Mouse (Mus musculus) cerebellum, adult 2 months (tissue): ENCODE measurements around the gene Ipcef1. TPM values are rescaled to one million over a fixed set of nuclear protein-coding genes. Genes with fewer than 3 reads are reported as not detected.

Experiments
- DNase-seq, 2 experiments: peaks; one replicate each; pipeline ENCODE4 v3.0.0; 2021
- H3K27ac ChIP-seq: fragments of 200-500 bp; 2 replicates; pipeline ENCODE4 v1.5.1; 2012; ENCODE audit warnings: low read length, control low read depth, inconsistent platforms; ENCODE audit not compliant: insufficient read depth
- H3K27me3 ChIP-seq: fragments of 200-500 bp; 2 replicates; pipeline ENCODE4 v1.6.1; 2012; ENCODE audit warnings: inconsistent platforms, mild to moderate bottlenecking, low read length, moderate library complexity; ENCODE audit not compliant: control insufficient read depth, insufficient read depth
- H3K4me1 ChIP-seq: fragments of 200-500 bp; 2 replicates; pipeline ENCODE4 v1.6.1; 2011; ENCODE audit warnings: low read length; ENCODE audit not compliant: control insufficient read depth, insufficient read depth
- H3K4me3 ChIP-seq: fragments of 200-500 bp; replicated peaks from 2 replicates; pipeline ENCODE3; 2011; ENCODE audit warnings: mild to moderate bottlenecking, low read depth, low read length, control low read depth; ENCODE audit not compliant: insufficient read depth
- CTCF ChIP-seq: fragments of 200-500 bp; IDR thresholded peaks from 2 replicates; pipeline ENCODE4 v1.5.1; 2011; ENCODE audit warnings: low read depth, mild to moderate bottlenecking, control low read depth, low read length, moderate library complexity, borderline replicate concordance; ENCODE audit not compliant: insufficient read depth
- POLR2A ChIP-seq: fragments of 200-500 bp; IDR thresholded peaks from 2 replicates; pipeline ENCODE4 v1.6.1; 2011; ENCODE audit warnings: low read length, control low read depth, borderline replicate concordance; ENCODE audit not compliant: insufficient read depth
- WGBS: fragments of 180-500 bp; shearing (Covaris S2); methylation state at CpG from one replicate; pipeline ENCODE4 v1.1.7; 2018; 5-methylcytosine and 5-hydroxymethylcytosine counted together
- polyA plus RNA-seq: library from polyadenylated mRNA; depleted of rRNA; stranded (reverse); fragments of >200 nt; gene quantifications from 2 replicates; pipeline ENCODE4 v1.2.3, GENCODE M21; 2012; rRNA removed

The Ipcef1 gene
- 22.5 and 28.0 TPM in 2 replicates for polyA plus RNA-seq

GRCm38 (mm10) chr10:7052315-7053017, at the start of gene Ipcef1:
Gene Ipcef1 (minus strand): TSS chr10:7052478.
- TF ChIP-seq POLR2A: no peak
- H3K27me3 ChIP-seq: no peaks in the 10 kb centered on the region
- H3K4me1 ChIP-seq: no peaks in the 10 kb centered on the region
- no peak for DNase-seq
- 40% methylated on average over 12 of the region's 12 CpGs for WGBS
- H3K4me3 ChIP-seq: no peak within 1 kb of the TSS
- H3K27ac ChIP-seq: no peak within 1 kb of the TSS

- no peaks in the 10 kb centered on the region for H3K27me3 ChIP-seq
- DNase-seq: peak; percentile 48 to 54
- H3K4me1 ChIP-seq: peaks cover 24% of the 10 kb centered on the region
- H3K4me3 ChIP-seq: no peak overlapping the region
- peak overlapping the region; percentile 100 for H3K27ac ChIP-seq
- TF ChIP-seq CTCF (no peak), POLR2A (no peak)
- WGBS: 13% methylated on average over 1 of the region's 1 CpGs
These were observed 25.7 kb upstream of the Ipcef1 start for GRCm38 (mm10) chr10:7077971-7078370.

GRCm38 (mm10) chr10:7077389-7077808, 25.1 kb upstream of the Ipcef1 start:
- DNase-seq: peak; percentile 80 to 95
- H3K27ac ChIP-seq: peak overlapping the region; percentile 98
- H3K27me3 ChIP-seq: no peaks in the 10 kb centered on the region
- H3K4me3 ChIP-seq: peak overlapping the region; percentile 39
- WGBS: 10% methylated on average over 7 of the region's 7 CpGs
- peak; percentile 60; the same call in 1 of the 2 replicates for TF ChIP-seq POLR2A
- TF ChIP-seq CTCF: no peak; the same call in 1 of the 2 replicates
- H3K4me1 ChIP-seq: peaks cover 24% of the 10 kb centered on the region

GRCm38 (mm10) chr10:7076662-7077211, 24.5 kb upstream of the Ipcef1 start:
- 31% methylated on average over 7 of the region's 8 CpGs for WGBS

GRCm38 (mm10) chr10:7076201-7076600, 23.9 kb upstream of the Ipcef1 start:
- H3K4me3 ChIP-seq: no peak overlapping the region
- H3K27ac ChIP-seq: peak overlapping the region; percentile 93
- H3K27me3 ChIP-seq: no peaks in the 10 kb centered on the region
- DNase-seq: peak; percentile 89 to 91
- H3K4me1 ChIP-seq: peaks cover 24% of the 10 kb centered on the region
- 6% methylated on average over 8 of the region's 8 CpGs for WGBS
- TF ChIP-seq POLR2A (0 out of 2 replicates have a peak, but pooled peaks have one; percentile 23), CTCF (peak; percentile 87)

More at GRCm38 (mm10) chr10:7076662-7077211, 24.5 kb upstream of the Ipcef1 start:
- H3K4me1 ChIP-seq: peaks cover 24% of the 10 kb centered on the region
- peak overlapping the region; percentile 93 for H3K27ac ChIP-seq
- peak; percentile 75 to 84 for DNase-seq
- no peak for TF ChIP-seq CTCF
- TF ChIP-seq POLR2A: no peak
- H3K27me3 ChIP-seq: no peaks in the 10 kb centered on the region
- H3K4me3 ChIP-seq: peak overlapping the region; percentile 20

- 70% methylated on average over 2 of the region's 2 CpGs for WGBS
- TF ChIP-seq POLR2A (no peak), CTCF (no peak)
- Histone ChIP-seq H3K4me3 (no peak overlapping the region), H3K27me3 (no peaks in the 10 kb centered on the region), H3K4me1 (peaks cover 24% of the 10 kb centered on the region), H3K27ac (peak overlapping the region; percentile 93)
- DNase-seq: peak in 1 of 2 experiments; percentile 36
These were observed 23.4 kb upstream of the Ipcef1 start for GRCm38 (mm10) chr10:7075661-7076060.

- Histone ChIP-seq H3K4me1 (peaks cover 24% of the 10 kb centered on the region), H3K27me3 (no peaks in the 10 kb centered on the region), H3K4me3 (no peak overlapping the region), H3K27ac (no peak overlapping the region)
- TF ChIP-seq POLR2A (no peak), CTCF (no peak)
- no peak for DNase-seq
- WGBS: 86% methylated on average over 2 of the region's 2 CpGs
These were observed 22.0 kb upstream of the Ipcef1 start for GRCm38 (mm10) chr10:7074231-7074630.

GRCm38 (mm10) chr10:7070924-7071323, 18.6 kb upstream of the Ipcef1 start:
- WGBS: 97% methylated on average over 5 of the region's 5 CpGs
- TF ChIP-seq CTCF: no peak
- no peak for TF ChIP-seq POLR2A
- H3K4me1 ChIP-seq: peaks cover 11% of the 10 kb centered on the region
- no peaks in the 10 kb centered on the region for H3K27me3 ChIP-seq
- H3K4me3 ChIP-seq: no peak overlapping the region
- DNase-seq: no peak
- H3K27ac ChIP-seq: no peak overlapping the region
